Mouse (Mus musculus) bone marrow macrophage, adult 2 months (primary cell): Measurements from ENCODE around the gene Mrpl12. TPM values are rescaled to one million over a fixed set of nuclear protein-coding genes. Genes with fewer than 3 reads are reported as not detected.

Experiments
- H3K27ac ChIP-seq: 2 replicates; pipeline ENCODE4 v1.5.1; 2012; ENCODE audit warnings: low read depth, low read length; ENCODE audit not compliant: insufficient read depth
- H3K4me1 ChIP-seq: 2 replicates; pipeline ENCODE4 v1.6.1; 2012; ENCODE audit warnings: low read length; ENCODE audit not compliant: control insufficient read depth, insufficient read depth
- H3K4me3 ChIP-seq: 2 replicates; pipeline ENCODE4 v1.5.1; 2012; ENCODE audit warnings: mild to moderate bottlenecking, low read length, moderate library complexity; ENCODE audit not compliant: insufficient read depth
- CTCF ChIP-seq: IDR thresholded peaks from 2 replicates; pipeline ENCODE4 v1.5.1; 2012; ENCODE audit warnings: low read depth, mild to moderate bottlenecking, low read length, moderate library complexity
- POLR2A ChIP-seq: IDR thresholded peaks from 2 replicates; pipeline ENCODE4 v1.6.1; 2012; ENCODE audit warnings: mild to moderate bottlenecking, low read depth, low read length, borderline replicate concordance
- polyA plus RNA-seq: library from polyadenylated mRNA; stranded (reverse); fragments of >200 nt; gene quantifications from 2 replicates; pipeline ENCODE4 v1.2.4, GENCODE M21; 2012; ENCODE audit not compliant: missing spikeins, insufficient read depth, insufficient read length

The Mrpl12 gene
- polyA plus RNA-seq, 1 experiment = 43.3 TPM

DNA sequence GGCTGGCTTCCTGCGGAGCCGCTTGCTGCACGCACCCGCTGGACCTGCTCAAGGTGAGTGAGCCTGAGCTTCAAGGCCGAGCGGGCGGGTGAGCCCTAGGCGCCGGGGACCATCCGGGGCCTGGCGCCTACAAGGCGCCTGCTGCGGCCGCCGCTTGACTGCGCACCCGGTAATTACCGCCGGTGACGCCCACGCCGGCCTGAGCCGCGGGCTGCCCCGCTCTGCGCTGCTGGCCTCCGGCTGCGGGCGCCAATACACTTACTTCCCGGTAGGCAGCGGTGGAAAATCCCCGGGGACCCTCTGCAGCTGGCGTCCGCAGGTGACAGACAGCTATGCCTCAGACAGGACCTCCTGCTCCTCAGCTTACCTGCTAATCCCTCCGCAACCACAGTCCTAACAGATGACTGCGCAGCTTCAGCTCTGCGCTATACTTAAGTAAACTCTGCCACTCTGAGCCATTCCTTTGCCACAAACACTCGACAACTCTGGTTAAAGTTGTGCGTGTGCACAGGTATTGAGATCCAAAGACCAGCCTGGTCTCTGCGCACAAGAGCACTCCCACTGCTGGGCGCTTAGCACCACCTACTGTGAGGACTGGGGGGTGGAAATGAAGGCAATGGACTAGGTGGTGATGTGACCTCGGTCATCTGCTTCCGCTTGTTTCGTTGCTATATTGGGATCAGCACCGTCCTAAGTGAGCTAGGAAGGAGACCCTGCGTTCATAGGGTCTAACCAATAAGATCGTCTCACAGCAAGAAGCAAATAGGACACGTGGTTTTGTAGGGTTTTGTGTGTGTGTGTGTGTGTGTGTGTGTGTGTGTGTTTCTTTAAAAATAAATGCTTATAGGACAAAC, 7.8 kb downstream of the Mrpl12 start:
- no peak for TF ChIP-seq POLR2A
- no peak for TF ChIP-seq CTCF
- H3K27ac ChIP-seq = peak overlapping the region; percentile 74
- H3K4me3 ChIP-seq = peak overlapping the region; percentile 89
- H3K4me1 ChIP-seq = peaks cover 31% of the 10 kb centered on the region

DNA sequence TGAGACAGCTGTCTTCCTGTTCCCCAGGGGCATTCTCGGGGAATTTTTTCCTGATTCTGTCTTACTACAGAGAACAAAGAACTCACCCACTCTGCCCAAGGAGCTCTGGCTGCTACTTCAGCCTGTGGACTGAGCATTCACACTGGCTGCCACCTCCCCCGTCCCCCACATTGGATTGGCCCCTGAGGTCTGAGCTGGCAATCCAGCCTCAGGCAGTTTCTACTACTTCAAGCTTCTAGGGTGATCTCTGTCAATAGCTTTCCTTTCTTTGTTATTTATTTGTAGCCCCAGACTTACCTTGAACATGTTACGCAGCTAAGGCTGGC, 8.4 kb downstream of the Mrpl12 start:
- Histone ChIP-seq H3K4me3 (peak overlapping the region; percentile 89), H3K27ac (peak overlapping the region; percentile 74), H3K4me1 (peaks cover 36% of the 10 kb centered on the region)
- TF ChIP-seq CTCF (no peak), POLR2A (no peak)

DNA sequence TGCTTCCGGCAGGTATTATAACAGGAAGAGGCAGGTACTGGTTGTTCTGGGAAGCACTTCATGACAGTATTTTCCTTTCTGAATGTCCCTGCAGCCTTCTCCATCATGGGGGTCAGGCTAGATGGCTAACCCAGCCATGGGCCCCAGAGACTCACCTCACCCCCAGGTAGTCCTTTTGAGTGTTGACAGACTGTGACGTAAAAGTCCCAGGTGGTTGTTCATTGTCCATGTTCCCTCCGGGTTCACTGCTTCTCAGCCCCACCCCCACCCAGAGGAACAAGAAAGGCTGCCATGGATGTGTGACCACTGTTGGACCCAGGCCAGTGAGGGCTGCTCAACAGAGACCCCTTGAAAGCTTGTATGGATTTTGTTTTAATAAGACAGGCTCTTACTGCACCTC, 8.9 kb downstream of the Mrpl12 start:
- peak overlapping the region; percentile 89 for H3K4me3 ChIP-seq
- H3K4me1 ChIP-seq = peaks cover 36% of the 10 kb centered on the region
- H3K27ac ChIP-seq = peak overlapping the region; percentile 74
- TF ChIP-seq POLR2A = no peak
- no peak for TF ChIP-seq CTCF

DNA sequence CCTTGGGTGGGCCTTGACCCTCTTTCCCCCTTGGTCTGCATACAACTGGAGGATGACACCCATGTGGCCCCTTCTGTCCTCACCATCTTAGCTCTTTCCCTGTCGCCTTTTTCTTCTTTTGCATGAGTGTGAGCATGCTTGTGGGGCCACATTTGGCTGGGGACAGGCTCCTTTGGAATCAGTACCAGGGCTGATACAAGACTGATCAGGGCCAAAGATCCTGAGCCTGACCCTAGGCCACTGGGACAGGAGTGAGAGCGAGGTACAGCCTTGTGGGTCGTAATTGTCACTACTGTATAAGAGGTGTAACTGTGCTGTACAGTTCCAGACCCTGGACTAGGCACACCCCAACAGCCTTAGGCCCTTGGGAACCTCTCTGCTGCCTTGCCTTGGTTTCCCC, 9.5 kb downstream of the Mrpl12 start:
- no peak overlapping the region for H3K27ac ChIP-seq
- no peak overlapping the region for H3K4me3 ChIP-seq
- H3K4me1 ChIP-seq = peaks cover 36% of the 10 kb centered on the region
- no peak for TF ChIP-seq POLR2A
- no peak for TF ChIP-seq CTCF

DNA sequence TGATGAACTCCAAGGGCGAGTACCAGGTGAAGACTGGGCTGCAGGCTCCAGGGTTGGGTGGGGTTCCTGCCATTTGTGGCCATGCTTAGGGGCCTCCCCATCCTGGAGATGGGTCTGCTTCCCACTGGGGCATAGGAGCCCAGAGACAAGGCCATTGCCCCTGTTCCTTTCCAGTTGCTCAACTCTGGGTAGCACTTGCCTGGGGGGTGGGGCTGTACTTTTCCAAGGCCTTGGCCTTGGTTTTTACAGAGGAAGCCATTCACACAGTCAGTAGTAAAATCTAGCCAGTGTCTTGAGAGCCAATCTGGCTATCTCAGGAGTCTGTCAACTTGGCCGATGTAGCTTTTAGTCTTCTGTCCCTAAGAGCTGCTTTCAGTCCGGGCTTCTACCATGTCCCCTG, 13.0 kb downstream of the Mrpl12 start:
- TF ChIP-seq POLR2A (no peak), CTCF (no peak)
- Histone ChIP-seq H3K4me1 (peaks cover 23% of the 10 kb centered on the region), H3K27ac (no peak overlapping the region), H3K4me3 (no peak overlapping the region)

DNA sequence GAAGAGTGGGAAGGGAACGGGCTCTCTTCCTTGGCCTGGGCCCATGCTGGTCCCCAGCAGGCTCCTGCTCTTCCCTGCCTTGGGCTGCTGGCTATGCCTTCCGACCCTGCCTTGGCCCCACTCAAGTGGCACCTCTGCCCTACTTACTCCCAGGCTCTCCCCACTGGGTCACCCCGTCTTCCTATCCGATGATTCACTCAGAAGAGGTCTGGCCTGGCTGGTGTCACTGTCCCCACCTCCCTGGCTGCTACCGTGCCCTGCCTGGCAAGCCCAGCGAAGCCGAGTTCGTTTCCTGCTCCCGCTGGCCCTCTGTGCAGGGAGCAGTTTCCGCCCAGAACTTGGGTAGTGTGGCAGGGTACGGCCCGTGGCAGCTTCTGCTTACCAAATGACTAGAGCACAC, 13.8 kb downstream of the Mrpl12 start:
- TF ChIP-seq POLR2A (no peak), CTCF (no peak)
- Histone ChIP-seq H3K27ac (no peak overlapping the region), H3K4me3 (no peak overlapping the region), H3K4me1 (peaks cover 20% of the 10 kb centered on the region)

DNA sequence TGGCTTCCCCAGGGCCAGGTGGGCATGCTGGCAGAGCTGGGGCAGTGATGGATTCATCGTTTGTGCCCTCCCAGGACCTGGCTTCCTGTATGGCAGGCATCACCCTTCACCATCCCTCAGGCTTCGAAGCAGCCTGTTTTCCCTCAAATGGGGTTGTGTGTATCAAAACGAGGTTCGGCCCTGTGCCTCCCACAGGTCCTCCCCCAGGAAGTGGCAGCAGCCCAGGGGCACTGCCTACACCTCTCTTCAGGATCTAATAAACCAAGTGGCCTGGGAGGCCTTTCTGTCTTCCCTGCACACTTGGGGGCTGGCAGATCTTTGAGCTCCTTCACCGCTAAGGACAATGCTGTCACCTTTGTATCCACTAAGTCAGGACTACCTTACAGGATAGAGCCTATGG, 14.5 kb downstream of the Mrpl12 start:
- TF ChIP-seq POLR2A (no peak), CTCF (no peak)
- H3K4me3 ChIP-seq = no peak overlapping the region
- H3K27ac ChIP-seq = no peak overlapping the region
- peaks cover 13% of the 10 kb centered on the region for H3K4me1 ChIP-seq

DNA sequence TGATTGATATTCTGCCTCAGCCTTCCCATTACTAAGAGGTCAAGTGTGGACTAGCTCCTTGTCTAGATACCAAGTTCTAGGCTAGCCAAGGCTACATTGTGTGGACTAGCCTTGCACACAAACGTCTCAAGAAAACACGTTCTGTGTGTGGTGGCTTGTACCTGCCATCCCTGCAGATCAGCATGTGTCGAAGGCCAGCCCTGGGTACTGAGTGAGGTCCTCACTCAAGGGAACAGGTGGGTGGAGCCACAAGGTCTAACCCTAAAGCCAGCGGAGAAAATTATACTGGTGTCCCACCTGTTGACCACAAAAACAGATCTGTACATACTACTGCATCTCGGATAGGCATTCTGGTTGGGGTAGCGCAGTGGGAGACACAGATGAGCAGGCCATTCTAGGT, 15.5 kb downstream of the Mrpl12 start:
- H3K4me3 ChIP-seq = no peak overlapping the region
- H3K4me1 ChIP-seq = peaks cover 7% of the 10 kb centered on the region; the same call in 1 of the 2 replicates
- H3K27ac ChIP-seq = no peak overlapping the region
- TF ChIP-seq POLR2A = no peak
- TF ChIP-seq CTCF = no peak

DNA sequence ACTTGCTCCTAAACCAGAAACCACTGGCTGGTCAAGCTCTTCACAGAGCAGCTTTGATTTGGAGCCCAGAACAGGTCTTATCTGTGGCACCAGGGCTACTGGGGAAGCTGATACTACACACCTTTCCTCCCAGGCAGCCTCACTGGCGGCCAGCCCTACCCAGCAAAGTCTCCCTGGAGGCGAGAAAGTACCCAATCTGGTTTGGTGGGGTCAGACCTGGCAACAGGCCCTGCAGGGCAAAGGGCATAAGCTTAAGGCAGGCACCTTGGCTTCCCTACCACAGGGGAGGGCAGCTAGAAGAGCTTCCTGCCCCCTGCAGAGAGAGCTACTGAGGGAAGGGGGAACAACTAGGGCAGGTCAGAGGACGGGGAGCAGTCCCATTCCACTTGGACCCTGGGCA, 15.9 kb downstream of the Mrpl12 start:
- H3K4me3 ChIP-seq = no peak overlapping the region
- no peak overlapping the region for H3K27ac ChIP-seq
- peaks cover 7% of the 10 kb centered on the region; the same call in 1 of the 2 replicates for H3K4me1 ChIP-seq
- no peak for TF ChIP-seq CTCF
- TF ChIP-seq POLR2A = no peak

DNA sequence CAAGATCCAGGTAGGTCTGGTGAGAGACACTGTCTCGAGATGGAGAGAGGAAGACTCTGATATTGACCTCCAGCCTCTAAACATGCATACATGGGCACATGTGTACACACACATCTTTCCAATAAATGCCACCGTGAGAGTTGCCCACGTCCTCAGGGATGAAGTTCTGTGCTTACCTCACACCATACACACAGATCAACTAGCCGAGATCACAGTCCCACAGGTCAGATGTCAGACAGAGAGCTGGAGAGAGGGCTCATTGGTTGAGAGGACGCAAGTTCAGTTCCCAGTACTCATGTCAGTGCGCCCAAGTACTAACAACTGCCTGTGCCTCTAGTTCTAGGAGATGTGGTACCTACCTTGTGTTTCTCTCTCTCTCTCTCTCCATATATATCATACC, 16.6 kb downstream of the Mrpl12 start:
- H3K27ac ChIP-seq = no peak overlapping the region
- no peak overlapping the region for H3K4me3 ChIP-seq
- peaks cover 7% of the 10 kb centered on the region; the same call in 1 of the 2 replicates for H3K4me1 ChIP-seq
- no peak for TF ChIP-seq CTCF
- no peak for TF ChIP-seq POLR2A
